Mouse (Mus musculus): ENCODE data around the gene Cant1.

Gene Cant1

GRCm38 (mm10) chr11:118438665-118439414 lies 20.0 kb upstream of the Cant1 start:
- POLR2A ChIA-PET: interaction anchor here in 2 of 4 experiments (0.6 to 0.7 kb wide), 2 partner anchors 19 to 1053 kb away, joined by 3 read pairs; partner anchors contain the start of gene Endov (in 1 of the 2)
- CTCF ChIA-PET: interaction anchor here in 2 of 4 experiments (2.1 to 3.0 kb wide), 2 partner anchors 15 kb away, joined by 7 to 13 read pairs; no protein-coding TSS in a partner anchor

- ChIA-PET CTCF (interaction anchor here in 2 of 4 experiments (0.9 to 1.0 kb wide), 2 partner anchors 13 to 17 kb away, joined by 3 to 5 read pairs; partner anchors contain the start of gene Cant1 (in 1 of the 2)), POLR2A (interaction anchor here in 1 of 4 experiments (1.3 kb wide), 1 partner anchor 9 kb away, joined by 3 read pairs; the partner anchor contains the start of gene C1qtnf1)
Measured at GRCm38 (mm10) chr11:118436471-118436935, 17.6 kb upstream of the Cant1 start.

GRCm38 (mm10) chr11:118434093-118434492 lies 15.2 kb upstream of the Cant1 start:
- ChIA-PET CTCF (interaction anchor here (0.6 to 2.0 kb wide), 9 partner anchors 9 to 305 kb away, joined by 4 to 15 read pairs (median 6); no protein-coding TSS in a partner anchor), POLR2A (interaction anchor here in 2 of 4 experiments (0.7 to 1.1 kb wide), 4 partner anchors 10 to 515 kb away, joined by 3 to 4 read pairs (median 3); partner anchors contain the start of gene Cant1 (in 1 of the 2))

GRCm38 (mm10) chr11:118433398-118433868 lies 14.5 kb upstream of the Cant1 start:
- ChIA-PET CTCF (interaction anchor here in 2 of 4 experiments (0.6 to 2.0 kb wide), 2 partner anchors 10 kb away, joined by 3 to 8 read pairs; no protein-coding TSS in a partner anchor), POLR2A (no interaction called here)

- ChIA-PET POLR2A (no interaction called here), CTCF (interaction anchor here in 3 of 4 experiments (0.5 to 1.9 kb wide), 8 partner anchors 8 to 308 kb away, joined by 3 to 13 read pairs (median 8); no protein-coding TSS in a partner anchor)
Measured at GRCm38 (mm10) chr11:118431100-118431948, 12.4 kb upstream of the Cant1 start.

GRCm38 (mm10) chr11:118430291-118430885 lies 11.5 kb upstream of the Cant1 start:
- ChIA-PET POLR2A (no interaction called here), CTCF (interaction anchor here in 1 of 4 experiments (2.2 kb wide), 1 partner anchor 13 kb away, joined by 15 read pairs; no protein-coding TSS in a partner anchor)

- POLR2A ChIA-PET: interaction anchor here in 1 of 4 experiments (1.1 to 2.1 kb wide), 2 partner anchors 10 to 15 kb away, joined by 4 to 13 read pairs; partner anchors contain the start of gene Cant1
- CTCF ChIA-PET: interaction anchor here (0.5 to 2.2 kb wide), 10 partner anchors 10 to 310 kb away, joined by 3 to 15 read pairs (median 6); partner anchors contain the start of gene Cant1 (in 1 of the 4)
Measured at GRCm38 (mm10) chr11:118428944-118429709, 10.2 kb upstream of the Cant1 start.

GRCm38 (mm10) chr11:118428460-118428868 lies 9.6 kb upstream of the Cant1 start:
- POLR2A ChIA-PET: interaction anchor here in 2 of 4 experiments (0.6 to 2.1 kb wide), 3 partner anchors 9 to 293 kb away, joined by 3 to 13 read pairs (median 4); partner anchors contain the start of gene Cant1 (in 1 of the 2)
- CTCF ChIA-PET: interaction anchor here (0.6 to 2.2 kb wide), 7 partner anchors 14 to 310 kb away, joined by 4 to 15 read pairs (median 8); no protein-coding TSS in a partner anchor

- ChIA-PET CTCF (interaction anchor here in 2 of 4 experiments (0.6 to 2.1 kb wide), 5 partner anchors 15 to 311 kb away, joined by 3 to 8 read pairs (median 4); no protein-coding TSS in a partner anchor), POLR2A (interaction anchor here in 3 of 4 experiments (0.6 to 2.1 kb wide), 3 partner anchors 9 to 292 kb away, joined by 3 to 13 read pairs (median 3); partner anchors contain the start of gene Cant1 (in 1 of the 3))
Measured at GRCm38 (mm10) chr11:118427986-118428385, 9.1 kb upstream of the Cant1 start, which contains the start of gene C1qtnf1. Gene C1qtnf1 (plus strand): TSS chr11:118428203.

GRCm38 (mm10) chr11:118427266-118427779 lies 8.4 kb upstream of the Cant1 start:
- POLR2A ChIA-PET: interaction anchor here in 1 of 4 experiments (0.8 kb wide), 1 partner anchor 9 kb away, joined by 3 read pairs; no protein-coding TSS in a partner anchor
- CTCF ChIA-PET: interaction anchor here in 2 of 4 experiments (0.6 to 2.1 kb wide), 2 partner anchors 15 to 109 kb away, joined by 3 to 8 read pairs; no protein-coding TSS in a partner anchor

- POLR2A ChIA-PET: no interaction called here
- CTCF ChIA-PET: no interaction called here
Measured at GRCm38 (mm10) chr11:118426765-118427164, 7.9 kb upstream of the Cant1 start.

GRCm38 (mm10) chr11:118424621-118425335 lies 5.9 kb upstream of the Cant1 start:
- ChIA-PET POLR2A (interaction anchor here in 3 of 4 experiments (0.6 to 2.4 kb wide), 7 partner anchors 10 to 465 kb away, joined by 3 to 10 read pairs (median 3); no protein-coding TSS in a partner anchor), CTCF (interaction anchor here (0.5 to 3.7 kb wide), 18 partner anchors 10 to 1062 kb away, joined by 3 to 73 read pairs (median 7); no protein-coding TSS in a partner anchor)

- ChIA-PET POLR2A (interaction anchor here in 3 of 4 experiments (0.5 to 2.4 kb wide), 16 partner anchors 11 to 1161 kb away, joined by 3 to 10 read pairs (median 4); partner anchors contain the start of gene Usp36 (in 1 of the 3)), CTCF (interaction anchor here (0.5 to 3.7 kb wide), 93 partner anchors 8 to 772 kb away, joined by 3 to 73 read pairs (median 4); partner anchors contain the start of gene Engase (in 1 of the 4))
Measured at GRCm38 (mm10) chr11:118423266-118423971, 4.5 kb upstream of the Cant1 start.

GRCm38 (mm10) chr11:118420261-118420660 lies 1.4 kb upstream of the Cant1 start:
- ChIA-PET POLR2A (interaction anchor here in 1 of 4 experiments (0.6 to 1.6 kb wide), 3 partner anchors 23 to 1831 kb away, joined by 3 to 4 read pairs (median 4); no protein-coding TSS in a partner anchor), CTCF (interaction anchor here (0.7 to 2.5 kb wide), 6 partner anchors 12 to 319 kb away, joined by 3 to 11 read pairs (median 3); no protein-coding TSS in a partner anchor)
